Mouse (Mus musculus) thymus, adult 2 months (tissue): ENCODE measurements around the gene F10. TPM values are rescaled to one million over a fixed set of nuclear protein-coding genes. Genes with fewer than 3 reads are reported as not detected.

Source experiments
- DNase-seq: peaks from one replicate; pipeline ENCODE4 v3.0.0; 2021
- H3K27ac ChIP-seq: fragments of 200-500 bp; 2 replicates; pipeline ENCODE4 v1.5.1; 2012; ENCODE audit warnings: low read length, control low read depth; ENCODE audit not compliant: control insufficient read depth, insufficient read depth
- H3K27me3 ChIP-seq: fragments of 200-500 bp; 2 replicates; pipeline ENCODE4 v1.6.1; 2012; ENCODE audit warnings: mild to moderate bottlenecking, low read length, moderate library complexity, mixed read lengths; ENCODE audit not compliant: control insufficient read depth, insufficient read depth
- H3K36me3 ChIP-seq: fragments of 200-500 bp; 2 replicates; pipeline ENCODE4 v1.6.1; 2012; ENCODE audit warnings: mild to moderate bottlenecking, low read length, moderate library complexity; ENCODE audit not compliant: control insufficient read depth, insufficient read depth
- H3K4me1 ChIP-seq: fragments of 200-500 bp; replicated peaks from 2 replicates; pipeline ENCODE4 v1.6.1; 2012; ENCODE audit warnings: low read length; ENCODE audit not compliant: control insufficient read depth, insufficient read depth
- H3K4me3 ChIP-seq: fragments of 200-500 bp; 2 replicates; pipeline ENCODE4 v1.5.1; 2012; ENCODE audit warnings: mild to moderate bottlenecking, low read length, control low read depth, moderate library complexity; ENCODE audit not compliant: control insufficient read depth, insufficient read depth
- CTCF ChIP-seq: fragments of 200-500 bp; IDR thresholded peaks from 2 replicates; pipeline ENCODE4 v1.5.1; 2012; ENCODE audit warnings: mild to moderate bottlenecking, control low read depth, low read length, moderate library complexity, borderline replicate concordance; ENCODE audit not compliant: control insufficient read depth, poor library complexity, insufficient read depth; ENCODE audit errors: extremely low read depth
- POLR2A ChIP-seq: fragments of 200-500 bp; IDR thresholded peaks from 2 replicates; pipeline ENCODE4 v1.6.1; 2012; ENCODE audit warnings: mild to moderate bottlenecking, low read length, control low read depth, moderate library complexity; ENCODE audit not compliant: control insufficient read depth, poor library complexity, insufficient read depth; ENCODE audit errors: extremely low read depth
- WGBS: fragments of 180-500 bp; shearing (Covaris S2); methylation state at CpG from one replicate; pipeline ENCODE4 v1.1.7; 2018; 5-methylcytosine and 5-hydroxymethylcytosine counted together
- polyA plus RNA-seq: library from polyadenylated mRNA; depleted of rRNA; stranded (reverse); fragments of >200 nt; gene quantifications from 2 replicates; pipeline ENCODE4 v1.2.3, GENCODE M21; 2012

The F10 gene
- polyA plus RNA-seq, 1 experiment = 1.8 TPM

DNA sequence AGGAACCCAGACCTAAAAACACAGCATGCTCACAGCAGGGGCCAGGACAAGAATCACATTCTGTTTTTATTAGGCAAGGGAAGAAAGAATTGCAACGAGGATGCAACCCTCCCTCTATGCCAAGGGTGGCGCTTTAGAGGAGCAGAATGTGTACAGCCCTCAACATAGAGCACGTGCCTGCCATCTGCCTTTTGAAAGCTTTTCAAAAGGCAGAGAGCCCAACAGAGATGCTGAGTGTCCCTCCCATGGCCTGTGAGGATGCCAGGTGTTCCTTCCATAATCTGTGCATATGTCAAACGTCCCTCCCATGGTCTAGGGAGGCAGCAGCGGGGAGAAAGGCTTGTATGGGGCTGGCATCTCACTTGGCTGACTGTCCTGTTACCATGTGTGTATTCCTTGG is 10.5 kb downstream of the F10 start:
- no peak overlapping the region for H3K27ac ChIP-seq
- no peak overlapping the region for H3K4me3 ChIP-seq
- 71% methylated on average over 5 of the region's 5 CpGs for WGBS
- DNase-seq = no peak
- TF ChIP-seq CTCF (no peak), POLR2A (no peak)
- H3K36me3 ChIP-seq = no peaks in the 10 kb centered on the region
- H3K27me3 ChIP-seq = no peaks in the 10 kb centered on the region
- no peaks in the 10 kb centered on the region for H3K4me1 ChIP-seq

DNA sequence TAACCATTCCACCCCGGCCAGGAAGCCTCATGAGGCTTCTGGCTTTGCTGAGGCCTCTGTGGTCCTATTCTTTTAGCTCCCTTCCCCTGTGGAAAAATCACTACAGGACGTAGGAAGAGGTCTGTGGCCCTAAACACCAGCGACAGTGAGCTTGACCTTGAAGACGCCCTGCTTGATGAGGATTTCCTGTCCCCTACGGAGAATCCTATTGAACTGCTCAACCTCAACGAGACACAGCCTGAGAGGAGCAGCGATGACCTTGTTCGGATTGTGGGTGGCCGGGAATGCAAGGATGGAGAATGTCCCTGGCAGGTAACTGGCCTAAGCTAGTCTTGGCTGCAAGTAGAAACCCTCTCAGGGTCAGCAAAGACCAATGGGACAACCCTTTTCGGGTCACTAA is 13.4 kb downstream of the F10 start:
- H3K4me1 ChIP-seq = no peaks in the 10 kb centered on the region
- no peak overlapping the region for H3K4me3 ChIP-seq
- H3K36me3 ChIP-seq = no peaks in the 10 kb centered on the region
- TF ChIP-seq CTCF (no peak), POLR2A (no peak)
- no peak overlapping the region for H3K27ac ChIP-seq
- no peaks in the 10 kb centered on the region for H3K27me3 ChIP-seq
- DNase-seq = no peak
- WGBS = 92% methylated on average over 10 of the region's 10 CpGs

DNA sequence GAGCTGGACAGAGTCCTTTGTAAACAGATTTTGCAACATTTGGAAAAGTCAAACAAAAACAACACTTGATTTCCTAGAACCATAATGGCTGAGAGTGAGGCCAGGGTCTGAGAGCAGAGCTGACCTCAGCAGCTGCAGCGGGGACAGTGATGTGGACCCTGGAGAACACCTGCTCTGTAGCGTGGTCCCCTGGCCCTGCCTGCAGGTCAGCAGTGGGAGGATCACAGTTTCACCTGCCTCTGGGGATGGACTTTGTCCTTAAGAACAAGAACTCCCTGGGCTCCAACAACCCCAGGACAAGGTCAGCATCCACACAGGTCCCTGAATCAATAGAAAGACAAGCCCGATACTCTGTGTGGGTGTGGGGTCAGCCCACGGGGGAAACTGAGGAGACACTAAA is 20.2 kb downstream of the F10 start:
- H3K27me3 ChIP-seq = no peaks in the 10 kb centered on the region
- H3K4me1 ChIP-seq = no peaks in the 10 kb centered on the region
- 94% methylated on average over 4 of the region's 4 CpGs for WGBS
- TF ChIP-seq POLR2A (no peak), CTCF (no peak)
- DNase-seq = no peak
- no peak overlapping the region for H3K27ac ChIP-seq
- no peak overlapping the region for H3K4me3 ChIP-seq
- H3K36me3 ChIP-seq = no peaks in the 10 kb centered on the region

DNA sequence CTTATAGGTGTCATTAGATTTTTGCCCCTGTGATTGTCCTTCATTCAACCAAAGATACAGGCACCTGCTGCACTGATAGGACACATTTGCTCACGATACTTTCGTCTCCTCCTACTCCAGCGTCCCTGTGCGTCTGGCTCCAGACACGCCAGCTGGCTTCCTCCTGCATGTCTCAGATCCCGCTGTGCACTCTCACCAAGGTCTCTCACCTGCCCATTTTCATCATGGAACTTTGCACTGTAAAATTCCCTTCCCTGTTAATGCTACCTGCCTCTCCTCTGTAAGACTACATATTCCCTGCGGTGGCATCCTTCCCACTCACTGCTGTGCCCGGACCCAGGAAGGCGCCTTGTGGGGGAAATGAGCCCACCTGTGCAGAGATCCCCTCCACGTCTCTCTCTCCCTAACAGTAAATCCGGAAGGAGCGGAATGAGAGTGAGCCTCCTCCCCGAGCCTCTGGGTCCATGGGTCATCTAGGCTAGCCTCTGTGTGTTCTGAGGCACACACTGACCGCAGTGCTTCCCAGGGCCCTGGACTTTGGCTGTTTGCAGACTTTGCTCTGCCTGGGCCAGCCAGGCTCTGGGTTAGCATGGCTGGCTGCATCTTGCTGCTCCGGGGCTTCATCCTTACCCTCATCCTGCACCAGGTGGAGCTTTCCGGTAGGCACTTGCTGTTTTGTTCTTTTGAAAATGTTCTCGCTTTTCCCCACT is 23.5 kb downstream of the F10 start, which contains the start of gene Proz:
Gene Proz, plus strand, starts transcription at position 474 of the 710 bp plus-strand sequence.
- no peaks in the 10 kb centered on the region for H3K27me3 ChIP-seq
- TF ChIP-seq POLR2A = no peak
- TF ChIP-seq CTCF = no peak
- no peak for DNase-seq
- no peaks in the 10 kb centered on the region for H3K36me3 ChIP-seq
- WGBS = 85% methylated on average over 17 of the region's 17 CpGs
- H3K27ac ChIP-seq = no peak within 1 kb of the TSS
- H3K4me3 ChIP-seq = no peak within 1 kb of the TSS
- no peaks in the 10 kb centered on the region for H3K4me1 ChIP-seq

DNA sequence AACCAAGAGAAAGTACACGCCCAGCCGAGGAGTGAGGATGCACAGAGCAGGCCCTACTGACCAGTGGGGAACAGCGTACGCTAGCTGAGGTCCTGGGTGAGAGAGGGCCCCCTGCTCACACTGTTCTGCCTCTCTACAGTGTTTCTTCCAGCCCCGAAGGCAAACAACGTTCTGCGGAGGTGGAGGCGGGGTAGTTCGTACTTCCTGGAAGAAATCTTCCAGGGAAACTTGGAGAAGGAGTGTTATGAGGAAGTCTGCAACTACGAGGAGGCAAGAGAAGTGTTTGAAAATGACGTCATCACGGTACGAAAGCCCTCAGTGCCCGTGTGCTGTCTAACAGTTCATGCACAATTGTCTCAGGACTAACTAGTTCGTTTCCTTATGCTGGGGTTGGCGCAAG is 26.0 kb downstream of the F10 start:
- Histone ChIP-seq H3K36me3 (no peaks in the 10 kb centered on the region), H3K4me3 (no peak overlapping the region), H3K27me3 (no peaks in the 10 kb centered on the region), H3K27ac (no peak overlapping the region), H3K4me1 (no peaks in the 10 kb centered on the region)
- TF ChIP-seq POLR2A = no peak
- TF ChIP-seq CTCF = no peak
- DNase-seq = no peak
- WGBS = 78% methylated on average over 16 of the region's 16 CpGs

DNA sequence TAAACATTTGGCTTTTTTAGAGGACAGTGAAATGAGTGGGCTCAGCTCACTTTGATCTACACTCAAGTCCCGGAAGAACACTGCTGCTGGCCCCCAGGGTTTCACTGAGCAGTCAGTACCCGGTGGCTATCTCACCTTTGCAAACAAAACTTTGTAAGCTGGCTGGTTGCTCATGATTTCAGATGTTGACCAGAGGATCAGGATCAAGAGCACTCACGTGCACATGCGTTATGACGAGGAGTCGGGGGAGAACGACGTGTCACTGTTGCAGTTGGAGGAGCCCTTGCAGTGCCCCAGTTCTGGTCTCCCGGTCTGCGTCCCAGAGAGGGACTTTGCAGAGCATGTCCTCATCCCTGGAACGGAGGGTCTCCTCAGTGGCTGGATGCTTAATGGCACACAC is 36.1 kb downstream of the F10 start:
- Histone ChIP-seq H3K4me1 (no peaks in the 10 kb centered on the region), H3K27me3 (no peaks in the 10 kb centered on the region), H3K36me3 (peaks cover 17% of the 10 kb centered on the region), H3K4me3 (no peak overlapping the region), H3K27ac (no peak overlapping the region)
- WGBS = 99% methylated on average over 11 of the region's 11 CpGs
- no peak for DNase-seq
- TF ChIP-seq POLR2A (no peak), CTCF (no peak)
